Mouse (Mus musculus) liver, embryonic 14.5 days (tissue): ENCODE measurements around the gene Cckbr.

ENCODE experiments used
- CTCF ChIP-seq: IDR thresholded peaks from 2 replicates; pipeline ENCODE4 v1.5.1; 2016; ENCODE audit warnings: antibody characterized with exemption, low read depth, control low read depth
- EP300 ChIP-seq: IDR thresholded peaks from 2 replicates; pipeline ENCODE4 v1.6.1; 2016; ENCODE audit warnings: antibody characterized with exemption, low read depth

DNA sequence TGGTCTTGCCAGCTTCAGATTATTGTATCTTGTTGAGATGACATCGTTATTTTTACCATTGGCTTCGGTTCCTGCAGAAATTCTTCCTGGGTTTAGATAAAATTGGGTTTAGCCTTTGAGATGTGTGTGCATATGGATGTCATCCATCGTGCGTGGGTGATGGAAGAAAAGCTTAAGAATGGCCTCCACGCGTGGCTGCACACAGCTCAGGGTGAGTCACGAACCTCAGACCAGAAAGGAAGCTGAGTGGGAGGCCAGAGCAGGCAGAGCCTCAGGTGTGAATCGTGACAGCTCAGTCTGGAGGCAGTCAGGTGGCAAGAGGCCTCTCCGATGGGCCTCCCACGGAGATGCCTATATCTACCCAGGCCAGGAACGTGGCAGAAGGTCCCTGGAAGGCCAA is 93.8 kb downstream of the Cckbr start:
- TF ChIP-seq EP300 (no peak), CTCF (no peak)
